Mouse (Mus musculus): ENCODE measurements around the gene Cox20. TPM values are rescaled to one million over a fixed set of nuclear protein-coding genes. Genes with fewer than 3 reads are reported as not detected.

The Cox20 gene
- polyA plus RNA-seq, 1 experiment: 62.8 TPM

GRCm38 (mm10) chr1:178319295-178320037 lies 536 bp downstream of the Cox20 start:
- 0 out of 2 replicates have a peak, but pooled peaks have one; percentile 2 for TF ChIP-seq POLR2A (IDR thresholded peaks at IDR 0.05; ENCODE audit: extremely low read depth, insufficient read depth, low read length)
- no peak for TF ChIP-seq CTCF (IDR thresholded peaks at IDR 0.05; ENCODE audit: extremely low read depth, insufficient read depth, low read length)
- peaks cover 6% of the 10 kb centered on the region for H3K4me1 ChIP-seq (ENCODE audit: control insufficient read depth, insufficient read depth, low read length)
- H3K4me3 ChIP-seq (ENCODE audit: insufficient read depth, low read length): peak overlapping the region; percentile 60
- H3K27ac ChIP-seq (ENCODE audit: insufficient read depth, low read length): peak overlapping the region; percentile 98

GRCm38 (mm10) chr1:178320038-178320722 lies 1.2 kb downstream of the Cox20 start:
- H3K4me3 ChIP-seq (ENCODE audit: insufficient read depth, low read length): peak overlapping the region; percentile 60
- peaks cover 6% of the 10 kb centered on the region for H3K4me1 ChIP-seq (ENCODE audit: control insufficient read depth, insufficient read depth, low read length)
- no peak for TF ChIP-seq CTCF (IDR thresholded peaks at IDR 0.05; ENCODE audit: extremely low read depth, insufficient read depth, low read length)
- TF ChIP-seq POLR2A (IDR thresholded peaks at IDR 0.05; ENCODE audit: extremely low read depth, insufficient read depth, low read length): no peak
- no peak overlapping the region for H3K27ac ChIP-seq (ENCODE audit: insufficient read depth, low read length)

- Histone ChIP-seq H3K27ac (ENCODE audit: insufficient read depth, low read length) (no peak overlapping the region), H3K4me1 (ENCODE audit: control insufficient read depth, insufficient read depth, low read length) (peaks cover 6% of the 10 kb centered on the region), H3K4me3 (ENCODE audit: insufficient read depth, low read length) (peak overlapping the region; percentile 60; the same call in 1 of the 2 replicates)
- TF ChIP-seq POLR2A (IDR thresholded peaks at IDR 0.05; ENCODE audit: extremely low read depth, insufficient read depth, low read length): peak; percentile 16
- TF ChIP-seq CTCF (IDR thresholded peaks at IDR 0.05; ENCODE audit: extremely low read depth, insufficient read depth, low read length): no peak
These were observed 2.0 kb downstream of the Cox20 start for GRCm38 (mm10) chr1:178320723-178321590.

GRCm38 (mm10) chr1:178321730-178322357 lies 2.9 kb downstream of the Cox20 start:
- Histone ChIP-seq H3K27ac (ENCODE audit: insufficient read depth, low read length) (no peak overlapping the region), H3K4me3 (ENCODE audit: insufficient read depth, low read length) (no peak overlapping the region; the same call in 1 of the 2 replicates), H3K4me1 (ENCODE audit: control insufficient read depth, insufficient read depth, low read length) (peaks cover 6% of the 10 kb centered on the region)
- TF ChIP-seq POLR2A (IDR thresholded peaks at IDR 0.05; ENCODE audit: extremely low read depth, insufficient read depth, low read length) (no peak), CTCF (IDR thresholded peaks at IDR 0.05; ENCODE audit: extremely low read depth, insufficient read depth, low read length) (no peak)

- no peak for TF ChIP-seq POLR2A (IDR thresholded peaks at IDR 0.05; ENCODE audit: extremely low read depth, insufficient read depth, low read length)
- TF ChIP-seq CTCF (IDR thresholded peaks at IDR 0.05; ENCODE audit: extremely low read depth, insufficient read depth, low read length): no peak
- Histone ChIP-seq H3K27ac (ENCODE audit: insufficient read depth, low read length) (no peak overlapping the region), H3K4me3 (ENCODE audit: insufficient read depth, low read length) (no peak overlapping the region), H3K4me1 (ENCODE audit: control insufficient read depth, insufficient read depth, low read length) (peaks cover 6% of the 10 kb centered on the region)
These were observed 4.3 kb downstream of the Cox20 start for GRCm38 (mm10) chr1:178323235-178323634.

GRCm38 (mm10) chr1:178324568-178324967 lies 5.6 kb downstream of the Cox20 start:
- Histone ChIP-seq H3K4me3 (ENCODE audit: insufficient read depth, low read length) (no peak overlapping the region), H3K4me1 (ENCODE audit: control insufficient read depth, insufficient read depth, low read length) (peaks cover 6% of the 10 kb centered on the region), H3K27ac (ENCODE audit: insufficient read depth, low read length) (no peak overlapping the region)
- TF ChIP-seq CTCF (IDR thresholded peaks at IDR 0.05; ENCODE audit: extremely low read depth, insufficient read depth, low read length): no peak
- TF ChIP-seq POLR2A (IDR thresholded peaks at IDR 0.05; ENCODE audit: extremely low read depth, insufficient read depth, low read length): no peak

GRCm38 (mm10) chr1:178326357-178326756 lies 7.4 kb downstream of the Cox20 start:
- H3K4me3 ChIP-seq (ENCODE audit: insufficient read depth, low read length): no peak overlapping the region
- peaks cover under 1% of the 10 kb centered on the region; the same call in 1 of the 2 replicates for H3K4me1 ChIP-seq (ENCODE audit: control insufficient read depth, insufficient read depth, low read length)
- H3K27ac ChIP-seq (ENCODE audit: insufficient read depth, low read length): no peak overlapping the region
- no peak for TF ChIP-seq POLR2A (IDR thresholded peaks at IDR 0.05; ENCODE audit: extremely low read depth, insufficient read depth, low read length)
- no peak for TF ChIP-seq CTCF (IDR thresholded peaks at IDR 0.05; ENCODE audit: extremely low read depth, insufficient read depth, low read length)

GRCm38 (mm10) chr1:178326950-178327349 lies 8.0 kb downstream of the Cox20 start:
- TF ChIP-seq POLR2A (IDR thresholded peaks at IDR 0.05; ENCODE audit: extremely low read depth, insufficient read depth, low read length): no peak
- TF ChIP-seq CTCF (IDR thresholded peaks at IDR 0.05; ENCODE audit: extremely low read depth, insufficient read depth, low read length): no peak
- Histone ChIP-seq H3K4me3 (ENCODE audit: insufficient read depth, low read length) (no peak overlapping the region), H3K4me1 (ENCODE audit: control insufficient read depth, insufficient read depth, low read length) (no peaks in the 10 kb centered on the region), H3K27ac (ENCODE audit: insufficient read depth, low read length) (no peak overlapping the region)

GRCm38 (mm10) chr1:178329017-178329416 lies 10.1 kb downstream of the Cox20 start:
- no peak overlapping the region for H3K27ac ChIP-seq (ENCODE audit: insufficient read depth, low read length)
- no peak for TF ChIP-seq POLR2A (IDR thresholded peaks at IDR 0.05; ENCODE audit: extremely low read depth, insufficient read depth, low read length)
- no peak for TF ChIP-seq CTCF (IDR thresholded peaks at IDR 0.05; ENCODE audit: extremely low read depth, insufficient read depth, low read length)
- no peak overlapping the region for H3K4me3 ChIP-seq (ENCODE audit: insufficient read depth, low read length)
- peaks cover 1% of the 10 kb centered on the region; the same call in 1 of the 2 replicates for H3K4me1 ChIP-seq (ENCODE audit: control insufficient read depth, insufficient read depth, low read length)
